Mouse (Mus musculus) liver, postnatal 0 days (tissue): ENCODE data around the gene Tcam1. TPM values are rescaled to one million over a fixed set of nuclear protein-coding genes. Genes with fewer than 3 reads are reported as not detected.
A peak's percentile ranks its signal among the peaks of the same experiment; 100 is the strongest.
"Not testable (repeated sequence)": the region's sequence is repeated elsewhere in the genome, so short reads cannot be mapped to it uniquely, and the experiment has no call there.

ENCODE experiments used
- ATAC-seq: fragments of 200-750 bp; cut with Nextera tagmentation; 2 replicates; pipeline ENCODE4 v1.8.0; 2017; ENCODE audit warnings: mild to moderate bottlenecking, moderate library complexity
- DNase-seq: peaks from one replicate; pipeline ENCODE4 v3.0.0-alpha.2; 2016
- H3K27ac ChIP-seq: fragments of 300-500 bp; sonication (generic); 2 replicates; pipeline ENCODE4 v1.5.1; 2014; ENCODE audit warnings: antibody characterized with exemption, moderate library complexity, mild to moderate bottlenecking, low read depth
- H3K27me3 ChIP-seq: fragments of 300-500 bp; sonication (generic); 2 replicates; pipeline ENCODE4 v1.6.1; 2014; ENCODE audit warnings: low read length, control low read depth, mixed read lengths; ENCODE audit not compliant: insufficient read depth
- H3K36me3 ChIP-seq: fragments of 300-500 bp; sonication (generic); replicated peaks from 2 replicates; pipeline ENCODE4 v1.6.1; 2014; ENCODE audit warnings: mild to moderate bottlenecking, control low read depth, low read length, moderate library complexity, mixed read lengths; ENCODE audit not compliant: insufficient read depth
- H3K4me1 ChIP-seq: fragments of 300-500 bp; sonication (generic); 2 replicates; pipeline ENCODE4 v1.6.1; 2014; ENCODE audit warnings: antibody characterized with exemption, mild to moderate bottlenecking, control low read depth; ENCODE audit not compliant: insufficient read depth
- H3K4me2 ChIP-seq: fragments of 300-500 bp; sonication (generic); 2 replicates; pipeline ENCODE4 v1.6.1; 2014; ENCODE audit warnings: low read depth, mild to moderate bottlenecking, low read length, moderate library complexity, mixed read lengths
- H3K4me3 ChIP-seq: fragments of 300-500 bp; sonication (generic); 2 replicates; pipeline ENCODE4 v1.5.1; 2014; ENCODE audit warnings: low read depth, low read length
- H3K9ac ChIP-seq: fragments of 300-500 bp; sonication (generic); replicated peaks from 2 replicates; pipeline ENCODE4 v1.6.1; 2014; ENCODE audit warnings: mild to moderate bottlenecking, moderate library complexity
- H3K9me3 ChIP-seq: fragments of 300-500 bp; sonication (generic); 2 replicates; pipeline ENCODE4 v1.6.1; 2016; ENCODE audit warnings: mild to moderate bottlenecking, control low read depth, low read length, mixed read lengths
- CTCF ChIP-seq: sonication (generic); IDR thresholded peaks from 2 replicates; pipeline ENCODE4 v1.5.1; 2016; ENCODE audit warnings: antibody characterized with exemption, low read depth
- EP300 ChIP-seq: IDR thresholded peaks from 2 replicates; pipeline ENCODE4 v1.6.1; 2016; ENCODE audit warnings: antibody characterized with exemption, low read depth, mild to moderate bottlenecking
- WGBS: fragments of 180-500 bp; shearing (Covaris S2); extraction: QIAGEN DNeasy Blood & Tissue Kit; methylation state at CpG from one replicate; pipeline ENCODE4 v1.1.7; 2014; ENCODE audit not compliant: insufficient replicate concordance; 5-methylcytosine and 5-hydroxymethylcytosine counted together
- polyA plus RNA-seq: library from polyadenylated mRNA; unstranded; fragments of >200 nt; fragmentation: Nextera tagmentation; extraction: Ambion mirVana; gene quantifications from 2 replicates; pipeline ENCODE4 v1.2.1, GENCODE M21; 2015

Tcam1 gene
- polyA plus RNA-seq = 0.07 and 0.09 TPM in 2 replicates

DNA sequence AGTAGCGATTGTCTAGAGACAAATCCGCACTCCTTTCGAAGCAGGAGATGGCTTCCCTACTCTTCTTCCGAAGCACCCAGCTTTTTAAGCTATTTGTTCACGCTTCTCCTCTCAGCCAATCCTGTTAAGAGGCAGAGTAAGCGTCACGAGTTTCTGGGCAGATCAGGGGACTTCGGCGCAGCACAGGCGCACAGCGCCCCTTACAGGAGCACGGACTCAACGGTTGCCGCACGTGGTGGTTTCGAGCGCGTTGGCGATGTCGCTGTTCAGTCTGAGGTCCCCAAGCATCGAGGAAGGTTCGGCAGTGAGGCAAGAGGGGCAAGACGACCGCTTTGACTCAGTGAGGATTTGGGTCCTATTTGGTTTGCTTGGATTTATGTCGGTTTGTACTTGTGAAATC lies at the start of gene Tcam1:
TSS of gene Tcam1 (plus strand) at position 219 of the 400 bp plus-strand sequence.
- Histone ChIP-seq H3K27ac (no peak within 1 kb of the TSS), H3K36me3 (no peaks in the 10 kb centered on the region), H3K4me3 (no peak within 1 kb of the TSS), H3K9me3 (no peaks in the 10 kb centered on the region), H3K9ac (no peak within 1 kb of the TSS), H3K4me1 (peaks cover 18% of the 10 kb centered on the region), H3K4me2 (peak within 1 kb of the TSS; percentile 52), H3K27me3 (no peaks in the 10 kb centered on the region)
- DNase-seq (peak; percentile 96), ATAC-seq (peak; percentile 22)
- 3% methylated on average over 25 of the region's 25 CpGs for WGBS
- no peak for TF ChIP-seq EP300
- peak; percentile 98 for TF ChIP-seq CTCF

DNA sequence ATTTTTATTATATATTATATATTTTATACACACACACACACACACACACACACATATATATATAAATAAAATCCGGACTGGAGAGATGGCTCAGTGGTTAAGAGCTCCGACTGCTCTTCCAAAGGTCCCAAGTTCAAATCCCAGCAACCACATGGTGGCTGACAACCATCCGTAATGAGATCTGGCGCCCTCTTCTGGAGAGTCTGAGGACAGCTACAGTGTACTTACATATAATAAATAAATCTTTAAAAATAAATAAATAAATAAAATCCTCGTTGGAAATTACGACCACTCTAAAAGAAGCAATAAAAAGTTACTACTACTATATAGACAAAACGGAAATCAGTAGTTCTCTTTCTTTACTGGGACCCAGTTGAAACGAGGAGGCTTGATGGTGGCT lies 42.5 kb upstream of the Tcam1 start:
- H3K9me3 ChIP-seq, H3K4me3 ChIP-seq, H3K4me2 ChIP-seq, H3K27ac ChIP-seq, H3K27me3 ChIP-seq, H3K4me1 ChIP-seq, DNase-seq, ATAC-seq, H3K9ac ChIP-seq: not testable (repeated sequence)
- WGBS = 76% methylated on average over 8 of the region's 8 CpGs
- H3K36me3 ChIP-seq = peaks cover 65% of the 10 kb centered on the region
- peak; percentile 50 for TF ChIP-seq CTCF

DNA sequence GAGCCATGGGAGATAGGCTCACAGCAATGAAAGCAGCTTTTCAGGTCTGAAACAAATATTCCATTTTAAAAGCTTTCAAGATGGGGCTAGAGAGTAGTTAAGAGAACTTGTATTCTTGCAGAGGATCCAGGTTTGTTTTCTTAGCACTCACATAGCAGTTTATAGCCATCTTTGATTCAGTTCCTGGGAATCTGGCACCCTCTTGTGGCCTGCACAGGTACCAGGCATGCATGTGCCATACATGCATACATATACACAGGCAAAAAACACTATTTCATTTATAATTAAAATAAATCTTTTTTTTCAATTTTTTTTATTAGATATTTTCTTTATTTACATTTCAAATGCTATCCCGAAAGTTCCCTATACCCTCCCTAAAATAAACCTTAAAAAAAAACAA lies 29.6 kb upstream of the Tcam1 start:
- 88% methylated on average over 1 of the region's 1 CpGs for WGBS
- H3K4me1 ChIP-seq = no peaks in the 10 kb centered on the region
- ATAC-seq = no peak
- H3K4me3 ChIP-seq = no peak overlapping the region
- peaks cover 93% of the 10 kb centered on the region for H3K36me3 ChIP-seq
- H3K27me3 ChIP-seq = no peaks in the 10 kb centered on the region
- no peaks in the 10 kb centered on the region for H3K9me3 ChIP-seq
- no peak for TF ChIP-seq EP300
- peak; percentile 63 for TF ChIP-seq CTCF
- H3K9ac ChIP-seq = no peak overlapping the region
- H3K27ac ChIP-seq = no peak overlapping the region
- DNase-seq = no peak
- H3K4me2 ChIP-seq = no peak overlapping the region

DNA sequence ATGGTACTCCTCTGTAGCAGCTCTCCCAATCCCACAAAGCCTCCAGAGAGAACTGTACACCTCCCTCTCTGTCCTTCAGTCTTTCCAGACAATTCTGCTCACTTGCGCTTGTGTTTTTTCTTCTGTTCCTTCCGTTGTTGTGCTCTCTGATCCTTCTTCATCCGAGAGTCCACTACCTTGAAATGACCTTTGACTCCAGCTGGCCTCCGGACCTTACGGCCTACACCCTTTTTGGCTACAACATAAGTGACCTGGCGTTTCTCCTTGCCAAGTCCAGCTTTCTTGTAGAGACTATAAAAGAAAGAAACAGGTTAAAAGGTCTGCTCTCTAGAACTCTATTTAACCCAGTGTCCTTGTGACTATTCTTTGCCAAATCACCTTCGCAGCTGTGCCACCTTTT lies 27.1 kb upstream of the Tcam1 start:
- H3K27ac ChIP-seq = no peak overlapping the region
- TF ChIP-seq CTCF (no peak), EP300 (no peak)
- DNase-seq (no peak), ATAC-seq (no peak)
- no peaks in the 10 kb centered on the region for H3K4me1 ChIP-seq
- H3K4me3 ChIP-seq = no peak overlapping the region
- no peaks in the 10 kb centered on the region for H3K9me3 ChIP-seq
- no peaks in the 10 kb centered on the region for H3K27me3 ChIP-seq
- no peak overlapping the region for H3K9ac ChIP-seq
- 71% methylated on average over 7 of the region's 7 CpGs for WGBS
- H3K4me2 ChIP-seq = no peak overlapping the region
- peaks cover 94% of the 10 kb centered on the region for H3K36me3 ChIP-seq

DNA sequence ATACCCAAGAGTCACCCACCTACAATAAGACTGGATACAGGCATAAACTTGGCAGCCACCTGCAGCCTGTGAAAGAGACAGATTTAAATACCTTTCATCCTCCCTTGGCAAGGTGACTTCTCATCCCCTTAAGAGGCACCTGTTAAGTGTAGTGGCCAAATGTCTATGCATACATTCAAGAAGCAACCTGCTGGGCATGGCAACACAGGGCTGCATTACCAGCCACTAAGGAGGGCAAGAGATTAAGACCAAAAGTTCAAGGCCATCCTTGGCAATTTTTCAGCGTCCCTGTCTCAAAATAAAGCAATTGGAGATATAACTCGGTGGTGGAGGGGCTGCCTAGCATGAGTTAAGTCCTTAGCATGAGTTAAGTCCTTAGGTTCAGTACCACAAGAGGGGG lies 21.7 kb upstream of the Tcam1 start:
- peaks cover 68% of the 10 kb centered on the region for H3K36me3 ChIP-seq
- WGBS = 21% methylated on average over 2 of the region's 2 CpGs
- H3K27ac ChIP-seq = peak overlapping the region; percentile 85; the same call in 1 of the 2 replicates

DNA sequence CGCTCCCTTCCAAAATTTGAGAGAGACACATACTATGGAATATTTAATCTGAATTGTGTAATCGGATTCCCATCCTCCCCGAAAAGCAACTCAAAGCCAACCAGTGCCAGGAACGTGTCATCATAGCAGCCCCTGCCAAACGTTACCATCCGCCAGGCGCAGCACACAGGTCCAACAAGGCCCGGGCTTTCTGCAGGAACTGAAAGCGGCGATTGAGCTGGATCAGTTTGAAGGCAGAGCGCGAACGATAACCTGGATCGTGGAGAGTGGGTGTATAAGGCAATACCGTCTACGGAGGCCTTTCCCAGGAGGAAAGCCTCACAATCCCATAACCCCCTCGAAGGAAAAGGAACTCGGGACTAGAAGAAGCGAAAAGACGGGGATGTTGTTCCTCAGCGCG lies 21.3 kb upstream of the Tcam1 start:
- H3K9me3 ChIP-seq = no peaks in the 10 kb centered on the region
- ATAC-seq (peak; percentile 20; the same call in 1 of the 2 replicates), DNase-seq (peak; percentile 52)
- H3K4me3 ChIP-seq = peak overlapping the region; percentile 96
- peaks cover 64% of the 10 kb centered on the region for H3K36me3 ChIP-seq
- no peak for TF ChIP-seq CTCF
- no peak for TF ChIP-seq EP300
- no peaks in the 10 kb centered on the region for H3K27me3 ChIP-seq
- peak overlapping the region; percentile 88 for H3K9ac ChIP-seq
- peak overlapping the region; percentile 94 for H3K4me2 ChIP-seq
- H3K4me1 ChIP-seq = peaks cover 21% of the 10 kb centered on the region
- 1% methylated on average over 22 of the region's 22 CpGs for WGBS
- peak overlapping the region; percentile 85 for H3K27ac ChIP-seq

More for the DNA sequence above, 21.7 kb upstream of the Tcam1 start:
- ATAC-seq (no peak), DNase-seq (no peak)
- Histone ChIP-seq H3K9me3 (no peaks in the 10 kb centered on the region), H3K4me3 (peak overlapping the region; percentile 96), H3K27me3 (no peaks in the 10 kb centered on the region), H3K4me2 (peak overlapping the region; percentile 94), H3K9ac (peak overlapping the region; percentile 88), H3K4me1 (peaks cover 21% of the 10 kb centered on the region)
- TF ChIP-seq CTCF (no peak), EP300 (no peak)
